Mouse (Mus musculus) thymus, postnatal 4 days (tissue): ENCODE results near the gene Slc25a13.

Experiments
- DNase-seq: peaks from one replicate; pipeline ENCODE4 v3.0.0; 2021

Gene Slc25a13

GRCm38 (mm10) chr6:6023976-6024375, 193.0 kb downstream of the Slc25a13 start:
- DNase-seq: no peak

DNA sequence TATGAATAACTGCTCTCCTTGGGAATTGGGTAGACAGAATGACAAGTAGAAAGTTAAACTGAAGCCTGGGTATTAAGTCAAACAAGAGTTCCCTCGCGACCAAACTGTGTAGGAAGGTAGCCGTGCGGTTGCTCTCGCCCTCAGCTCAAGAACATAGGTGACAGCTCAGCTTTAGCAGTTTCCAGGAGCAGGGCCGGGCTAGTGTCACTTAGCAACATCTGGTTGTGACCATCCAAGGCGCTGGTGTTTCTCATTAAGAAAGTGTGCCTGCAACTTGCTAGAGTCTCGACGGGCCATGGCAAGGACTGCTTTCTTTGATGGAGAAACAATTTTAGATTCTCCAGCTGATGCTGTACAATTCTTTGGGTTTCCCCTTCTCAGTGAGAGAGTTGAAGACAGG, 200.0 kb downstream of the Slc25a13 start:
- no peak for DNase-seq

GRCm38 (mm10) chr6:6015616-6016015, 201.4 kb downstream of the Slc25a13 start:
- DNase-seq: no peak

- no peak for DNase-seq
Observed at GRCm38 (mm10) chr6:6011364-6011763, 205.6 kb downstream of the Slc25a13 start.

DNA sequence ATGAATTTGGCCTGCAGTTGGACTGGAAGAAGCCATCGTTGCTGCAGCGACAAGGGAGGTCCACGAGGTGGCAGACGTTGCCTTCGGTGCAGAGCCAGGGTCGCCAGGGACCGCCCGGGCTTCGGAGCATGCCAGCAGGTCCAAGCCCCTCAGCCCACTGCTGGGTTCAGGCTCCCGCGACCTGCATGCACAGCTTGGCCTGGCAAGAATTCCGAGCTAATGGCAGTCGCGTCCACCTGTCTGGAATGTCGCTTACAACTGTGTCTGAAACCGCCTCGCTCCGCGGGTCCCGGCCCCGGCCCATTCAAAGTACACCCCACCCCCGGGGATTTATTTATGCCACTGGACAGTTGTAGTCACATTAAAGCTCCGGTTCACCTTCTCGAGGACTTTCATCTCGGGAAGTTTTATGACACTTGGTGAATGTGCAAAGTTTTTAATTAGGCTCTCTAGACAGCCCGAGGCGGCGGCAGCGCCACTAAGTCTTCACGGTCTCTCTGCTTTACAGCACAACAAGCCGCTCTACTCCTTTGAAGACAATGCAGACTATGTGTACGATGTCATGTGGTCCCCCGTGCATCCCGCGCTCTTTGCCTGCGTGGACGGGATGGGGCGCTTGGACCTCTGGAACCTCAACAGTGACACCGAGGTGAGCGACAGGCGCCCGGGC, 211.1 kb downstream of the Slc25a13 start:
- DNase-seq: peak; percentile 82

DNA sequence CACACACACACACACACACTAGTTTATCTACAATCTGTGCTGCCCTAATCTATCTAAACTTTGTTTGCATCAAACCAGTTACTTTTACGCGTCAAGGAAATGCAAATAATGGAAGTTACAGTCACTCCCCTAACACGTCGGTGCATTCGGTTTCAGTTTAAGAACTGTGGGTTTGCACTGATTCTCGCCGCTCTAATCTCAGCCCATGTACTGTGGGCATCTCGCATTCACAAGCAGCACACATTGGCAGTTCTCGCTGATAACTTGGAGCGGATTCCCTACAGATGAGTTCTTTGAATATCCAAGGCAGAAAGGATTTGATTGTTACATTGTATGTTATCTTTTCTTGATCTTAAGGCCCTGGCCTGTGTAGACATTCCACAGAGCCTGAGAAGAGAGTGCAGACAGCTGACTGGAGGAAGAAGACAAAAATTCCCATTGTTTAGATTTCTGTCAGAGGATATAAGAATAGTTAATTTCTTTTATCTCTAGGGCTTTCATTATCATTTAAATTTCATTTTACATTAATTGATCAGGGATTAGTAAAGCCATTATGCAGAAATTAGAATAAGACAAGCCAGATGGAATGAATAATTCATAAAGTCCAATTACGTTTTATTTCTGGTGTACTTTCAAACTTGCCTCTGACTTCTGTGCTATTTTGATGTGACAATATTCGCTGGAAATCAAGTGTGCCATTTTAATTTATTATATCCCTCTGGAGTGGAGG, 212.1 kb downstream of the Slc25a13 start:
- no peak for DNase-seq

- DNase-seq: no peak
Observed at GRCm38 (mm10) chr6:6002061-6002460, 214.9 kb downstream of the Slc25a13 start.

DNA sequence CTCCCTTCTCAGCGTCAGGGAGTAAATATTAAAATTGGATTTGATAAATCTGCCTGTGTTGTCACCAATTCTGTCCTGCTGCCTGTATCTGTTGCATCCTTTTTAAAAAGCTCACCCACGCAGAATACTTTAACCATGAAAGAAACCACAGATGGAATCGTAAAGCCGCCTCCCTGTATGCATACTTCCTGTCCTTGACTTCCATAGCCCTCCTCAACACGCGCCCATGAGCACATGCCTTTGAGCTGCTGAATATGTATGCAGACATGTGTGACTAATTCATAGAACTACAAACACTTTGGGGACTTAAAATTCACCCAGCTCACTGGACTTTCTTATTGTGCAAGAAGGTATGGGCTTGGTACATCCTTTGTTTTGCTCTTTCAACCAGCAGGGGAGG, 219.4 kb downstream of the Slc25a13 start:
- DNase-seq: no peak

DNA sequence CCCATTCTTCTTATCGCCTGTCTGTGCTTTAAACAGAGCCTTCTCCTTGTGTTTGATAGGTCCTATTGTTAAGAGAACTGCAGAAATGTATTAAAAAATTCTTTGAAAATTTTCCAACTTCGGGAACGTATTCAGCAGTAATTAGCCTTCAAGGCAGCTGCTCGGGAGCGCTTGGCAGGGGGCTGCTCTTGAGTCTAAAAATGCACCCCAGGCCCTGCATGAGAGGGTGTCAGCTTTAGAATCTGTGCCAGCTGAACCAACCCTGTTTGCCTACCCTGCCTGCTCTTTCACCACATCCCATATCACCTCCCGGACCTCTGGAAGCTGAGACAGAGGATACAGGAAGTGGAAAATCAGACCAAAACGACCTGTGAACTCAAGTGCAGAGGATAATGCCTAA, 223.9 kb downstream of the Slc25a13 start:
- no peak for DNase-seq

- no peak for DNase-seq
Observed at GRCm38 (mm10) chr6:5991817-5992755, 224.9 kb downstream of the Slc25a13 start.

DNA sequence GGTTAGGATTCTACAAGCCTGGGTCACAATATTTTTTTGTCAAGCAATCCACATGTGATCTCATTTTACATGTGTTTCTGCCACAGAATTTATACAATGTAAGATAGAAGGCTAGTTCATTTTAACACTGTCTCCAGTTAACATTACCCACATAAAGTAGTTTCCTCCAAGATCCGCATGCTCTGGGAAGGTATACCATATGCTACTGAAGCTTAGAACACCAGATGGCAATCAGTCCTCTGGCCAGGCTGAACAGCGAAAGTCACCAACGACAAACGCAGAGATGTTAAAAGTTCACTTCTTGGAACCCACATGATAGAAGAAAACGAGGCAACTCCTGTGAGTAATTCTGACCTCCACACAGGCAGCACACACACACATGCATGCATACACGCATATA, 225.7 kb downstream of the Slc25a13 start:
- DNase-seq: no peak
